Mouse (Mus musculus): ENCODE data around the gene Tmem25. TPM values are rescaled to one million over a fixed set of nuclear protein-coding genes. Genes with fewer than 3 reads are reported as not detected.
A peak's percentile ranks its signal among the peaks of the same experiment; 100 is the strongest.
"Not testable (repeated sequence)": the region's sequence is repeated elsewhere in the genome, so short reads cannot be mapped to it uniquely, and the experiment has no call there.

Tmem25 gene
- polyA plus RNA-seq, 1 experiment from 2014 or later = 2.5 TPM

DNA sequence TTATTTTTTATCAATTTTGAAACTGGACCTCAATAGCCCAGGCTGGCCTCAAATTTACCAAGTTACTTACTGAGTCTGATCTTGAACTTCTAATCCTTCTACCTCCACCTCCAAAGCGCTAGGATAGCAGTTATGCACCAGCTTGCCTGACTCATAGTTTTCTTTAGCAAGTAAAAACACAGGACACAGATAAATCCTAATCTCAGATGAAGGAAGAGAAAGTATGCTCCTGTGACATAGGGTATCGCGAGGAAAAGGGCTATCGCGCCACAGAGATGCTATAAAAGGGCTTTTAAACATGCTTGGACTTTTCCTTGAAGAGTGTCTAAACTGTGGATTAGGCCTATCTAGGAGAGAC, 26.7 kb downstream of the Tmem25 start:
- peaks cover 20% of the 10 kb centered on the region; the same call in 1 of the 2 replicates for H3K36me3 ChIP-seq
- no peaks in the 10 kb centered on the region for H3K27me3 ChIP-seq
- H3K4me1 ChIP-seq = peaks cover 8% of the 10 kb centered on the region
- no peak for ATAC-seq (ENCODE audit: insufficient number of reproducible peaks, low FRiP score, low TSS enrichment, low read depth)
- no peak overlapping the region for H3K9ac ChIP-seq
- WGBS = 22% methylated on average over 5 of the region's 5 CpGs
- no peak overlapping the region; the same call in 1 of the 2 replicates for H3K27ac ChIP-seq (replicated peaks)
- no peak overlapping the region for H3K4me2 ChIP-seq (replicated peaks)
- no peaks in the 10 kb centered on the region for H3K9me3 ChIP-seq (replicated peaks)
- peak overlapping the region; percentile 61; the same call in 1 of the 2 replicates for H3K4me3 ChIP-seq (replicated peaks)

DNA sequence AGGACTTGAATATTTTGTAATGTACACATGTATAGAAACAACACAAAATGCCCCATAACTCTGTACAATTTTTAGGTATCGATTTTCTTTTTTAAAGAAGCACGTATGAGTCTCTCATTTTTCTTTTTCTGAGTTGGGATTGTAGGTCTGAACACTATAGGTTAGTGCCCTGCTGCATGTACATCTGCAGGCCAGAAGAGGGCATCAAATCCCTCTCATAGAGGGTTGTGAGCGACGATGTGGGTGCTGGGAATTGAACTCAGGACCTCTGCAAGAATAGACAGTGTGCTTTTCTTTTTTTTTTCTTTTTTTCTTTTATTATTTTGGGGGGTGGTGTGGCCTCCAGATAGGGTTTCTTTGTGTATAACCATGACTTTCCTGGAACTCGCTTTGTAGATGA, 27.7 kb downstream of the Tmem25 start:
- ATAC-seq (ENCODE audit: insufficient number of reproducible peaks, low FRiP score, low TSS enrichment, low read depth) = no peak
- 84% methylated on average over 5 of the region's 5 CpGs for WGBS
- Histone ChIP-seq H3K9me3 (replicated peaks) (no peaks in the 10 kb centered on the region), H3K4me2 (replicated peaks) (no peak overlapping the region), H3K9ac (no peak overlapping the region), H3K27me3 (no peaks in the 10 kb centered on the region), H3K27ac (replicated peaks) (no peak overlapping the region), H3K36me3 (peaks cover 16% of the 10 kb centered on the region; the same call in 1 of the 2 replicates), H3K4me1 (peaks cover 8% of the 10 kb centered on the region), H3K4me3 (replicated peaks) (no peak overlapping the region)

DNA sequence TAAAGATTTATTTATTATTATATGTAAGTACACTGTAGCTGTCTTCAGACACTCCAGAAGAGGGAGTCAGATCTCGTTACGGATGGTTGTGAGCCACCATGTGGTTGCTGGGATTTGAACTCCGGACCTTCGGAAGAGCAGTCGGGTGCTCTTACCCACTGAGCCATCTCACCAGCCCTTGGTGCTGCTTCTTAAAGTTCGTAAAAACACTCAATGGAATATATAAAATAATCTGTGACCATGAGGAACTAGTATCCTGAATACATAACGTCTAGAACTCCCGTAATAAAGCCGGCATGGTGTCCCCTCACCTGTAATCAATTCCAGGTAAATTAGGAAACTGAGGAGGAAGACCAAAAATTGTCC, 31.1 kb downstream of the Tmem25 start:
- H3K9ac ChIP-seq; H3K9me3 ChIP-seq (replicated peaks); H3K27me3 ChIP-seq; H3K4me1 ChIP-seq; H3K36me3 ChIP-seq; ATAC-seq (ENCODE audit: insufficient number of reproducible peaks, low FRiP score, low TSS enrichment, low read depth): not testable (repeated sequence)
- WGBS = 31% methylated on average over 9 of the region's 9 CpGs
- H3K4me3 ChIP-seq (replicated peaks) = peak overlapping the region; percentile 98
- H3K4me2 ChIP-seq (replicated peaks) = peak overlapping the region; percentile 53
- peak overlapping the region; percentile 98; the same call in 1 of the 2 replicates for H3K27ac ChIP-seq (replicated peaks)

DNA sequence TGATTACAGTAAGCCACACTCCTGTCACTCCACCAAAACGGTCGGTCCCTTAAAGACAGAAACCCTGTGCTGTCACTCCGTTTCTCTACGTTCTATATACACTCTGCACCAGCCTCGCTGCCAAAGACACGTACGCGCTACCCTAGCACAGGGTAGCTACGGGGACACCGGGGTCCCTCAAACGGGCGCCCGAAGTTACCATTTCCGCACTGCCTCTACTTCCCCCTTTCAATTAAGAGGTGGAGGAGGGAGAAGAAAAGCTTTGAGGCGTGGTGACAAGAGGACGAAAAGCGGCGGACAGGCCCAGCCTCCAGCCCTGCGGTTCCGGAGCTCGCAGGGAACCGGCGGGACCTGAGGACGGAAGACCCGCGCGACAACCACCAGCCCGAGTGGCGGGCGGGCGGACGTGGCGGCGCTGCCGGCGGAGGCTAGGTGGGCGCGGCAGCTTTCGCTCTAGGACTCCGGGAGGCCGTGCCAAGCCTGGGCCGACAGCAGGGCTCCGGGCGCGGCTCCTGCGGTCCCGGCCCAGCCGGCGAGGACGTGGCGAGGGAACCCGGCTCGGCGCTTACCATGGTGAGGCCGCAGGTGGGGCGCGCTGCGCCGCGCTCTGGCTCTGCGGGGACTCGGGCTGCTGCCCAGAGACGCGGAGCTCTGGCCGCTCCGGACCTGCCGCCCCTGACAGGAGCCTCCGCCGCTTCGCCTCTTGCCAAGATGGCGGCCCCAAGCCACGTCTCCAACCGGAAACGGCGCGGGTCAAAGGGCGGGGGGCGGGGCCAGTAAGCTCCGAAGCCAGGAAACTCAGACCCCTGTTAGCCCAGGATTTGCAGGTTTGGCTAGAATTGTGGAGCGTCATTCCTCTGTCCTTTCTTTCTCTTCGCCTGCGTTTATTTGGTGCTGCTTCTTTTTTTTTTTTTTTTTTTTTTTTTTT, 31.7 kb downstream of the Tmem25 start, which contains the start of the genes Arcn1 and Ift46:
Arcn1 (minus strand) TSS at position 745 of the 928 bp plus-strand sequence.
Ift46 (plus strand) TSS at position 808 of the 928 bp plus-strand sequence.
- H3K9ac ChIP-seq = peak within 1 kb of the TSS; percentile 100
- peak within 1 kb of the TSS; percentile 53 for H3K4me2 ChIP-seq (replicated peaks)
- H3K27me3 ChIP-seq = no peaks in the 10 kb centered on the region
- peak; percentile 93 for ATAC-seq (ENCODE audit: insufficient number of reproducible peaks, low FRiP score, low TSS enrichment, low read depth)
- H3K36me3 ChIP-seq = no peaks in the 10 kb centered on the region
- peak within 1 kb of the TSS; percentile 98 for H3K27ac ChIP-seq (replicated peaks)
- WGBS = under 1% methylated on average over 82 of the region's 82 CpGs
- peaks cover 5% of the 10 kb centered on the region for H3K4me1 ChIP-seq
- no peaks in the 10 kb centered on the region for H3K9me3 ChIP-seq (replicated peaks)
- H3K4me3 ChIP-seq (replicated peaks) = peak within 1 kb of the TSS; percentile 98

DNA sequence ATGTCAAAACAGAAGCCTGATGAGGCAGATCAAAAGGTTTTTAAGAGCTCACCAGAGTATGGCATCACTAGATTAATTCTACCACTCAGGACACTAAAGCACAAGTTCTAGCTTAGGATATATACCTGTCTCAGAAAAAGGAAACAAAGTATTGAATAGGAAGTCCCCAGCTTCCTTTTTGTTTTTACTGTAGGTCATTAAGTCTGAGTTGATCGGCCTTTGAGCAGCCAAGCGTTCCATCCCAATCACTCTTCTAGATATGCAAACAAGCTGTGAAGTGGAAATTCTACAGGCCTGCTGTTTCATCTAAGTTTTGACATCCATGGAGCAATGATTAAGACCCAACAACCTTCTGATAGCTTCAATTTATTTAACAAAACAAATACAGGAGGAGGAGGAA, 38.2 kb downstream of the Tmem25 start:
- Histone ChIP-seq H3K27me3 (no peaks in the 10 kb centered on the region), H3K9me3 (replicated peaks) (no peaks in the 10 kb centered on the region), H3K36me3 (peaks cover 24% of the 10 kb centered on the region), H3K4me2 (replicated peaks) (no peak overlapping the region), H3K4me3 (replicated peaks) (no peak overlapping the region), H3K9ac (no peak overlapping the region), H3K4me1 (peaks cover 5% of the 10 kb centered on the region), H3K27ac (replicated peaks) (no peak overlapping the region)
- no peak for ATAC-seq (ENCODE audit: insufficient number of reproducible peaks, low FRiP score, low TSS enrichment, low read depth)
- WGBS = 87% methylated on average over 2 of the region's 2 CpGs

DNA sequence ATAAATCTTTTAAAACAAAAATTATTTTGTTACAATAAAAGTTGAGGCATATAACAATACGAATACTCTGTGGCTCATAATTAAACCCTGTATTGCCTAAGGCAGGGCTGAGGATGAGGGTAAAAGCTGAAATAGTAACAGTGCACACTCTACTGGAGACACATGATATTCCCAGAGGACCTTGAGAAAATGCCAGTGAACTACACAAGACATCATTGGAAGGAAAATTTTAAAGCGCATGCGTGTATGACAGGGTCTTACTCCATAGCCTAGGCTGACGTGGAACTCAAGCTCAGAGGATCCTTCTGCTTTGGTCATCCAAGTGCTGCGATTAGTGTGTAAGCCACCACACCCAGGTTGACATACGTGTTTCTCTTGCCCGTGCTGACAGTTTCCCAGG, 50.6 kb downstream of the Tmem25 start:
- 69% methylated on average over 7 of the region's 7 CpGs for WGBS
- H3K27ac ChIP-seq (replicated peaks) = no peak overlapping the region
- no peak overlapping the region for H3K4me2 ChIP-seq (replicated peaks)
- no peaks in the 10 kb centered on the region for H3K27me3 ChIP-seq
- H3K9ac ChIP-seq = no peak overlapping the region
- H3K36me3 ChIP-seq = peaks cover 87% of the 10 kb centered on the region
- no peaks in the 10 kb centered on the region for H3K4me1 ChIP-seq
- no peak; the same call in 1 of the 2 replicates for ATAC-seq (ENCODE audit: insufficient number of reproducible peaks, low FRiP score, low TSS enrichment, low read depth)
- no peaks in the 10 kb centered on the region for H3K9me3 ChIP-seq (replicated peaks)
- H3K4me3 ChIP-seq (replicated peaks) = no peak overlapping the region

DNA sequence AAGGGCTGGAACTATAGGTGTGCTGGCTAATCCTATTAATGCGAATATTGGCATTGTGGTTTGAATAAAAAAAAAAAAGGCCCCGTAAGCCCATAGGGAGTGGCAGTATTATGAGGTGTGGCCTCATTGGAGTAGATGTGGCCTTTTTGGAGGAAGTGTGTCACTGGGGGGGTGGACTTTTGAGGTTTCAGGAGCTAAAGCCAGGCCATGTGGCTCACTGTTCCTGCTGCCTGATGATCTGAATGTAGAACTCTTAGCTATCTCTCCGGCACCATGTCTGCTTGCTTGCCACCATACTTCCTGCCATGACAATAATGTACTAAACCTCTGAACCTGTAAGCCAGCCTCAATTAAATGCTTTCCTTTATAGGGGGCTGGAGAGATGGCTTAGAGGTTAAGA, 51.8 kb downstream of the Tmem25 start:
- no peak overlapping the region for H3K4me2 ChIP-seq (replicated peaks)
- WGBS = 94% methylated on average over 3 of the region's 3 CpGs
- H3K9me3 ChIP-seq (replicated peaks) = no peaks in the 10 kb centered on the region
- no peak overlapping the region for H3K9ac ChIP-seq
- ATAC-seq (ENCODE audit: insufficient number of reproducible peaks, low FRiP score, low TSS enrichment, low read depth) = no peak
- no peaks in the 10 kb centered on the region for H3K4me1 ChIP-seq
- no peak overlapping the region for H3K4me3 ChIP-seq (replicated peaks)
- no peak overlapping the region for H3K27ac ChIP-seq (replicated peaks)
- no peaks in the 10 kb centered on the region for H3K27me3 ChIP-seq
- peaks cover 88% of the 10 kb centered on the region for H3K36me3 ChIP-seq

DNA sequence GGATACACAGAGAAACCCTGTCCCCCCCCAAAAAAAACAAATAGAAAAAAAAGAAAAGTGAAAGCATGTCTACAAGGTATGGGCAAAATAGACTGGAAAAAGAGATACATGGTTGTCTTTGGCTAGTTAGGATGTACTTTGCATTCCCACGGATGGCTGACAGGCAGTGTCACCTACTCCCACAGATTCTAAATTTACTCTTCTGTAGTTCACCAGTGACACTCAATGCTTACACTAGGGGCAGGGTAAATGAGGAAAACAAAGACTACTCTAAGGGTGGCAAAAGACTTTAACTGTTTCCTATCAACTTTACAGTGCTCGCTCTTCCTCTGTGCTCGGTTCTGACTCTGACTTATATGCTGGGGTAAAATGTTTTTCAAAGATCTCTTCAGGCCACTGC, 52.4 kb downstream of the Tmem25 start:
- WGBS = 82% methylated on average over 3 of the region's 3 CpGs
- H3K4me2 ChIP-seq (replicated peaks) = no peak overlapping the region
- H3K9me3 ChIP-seq (replicated peaks) = no peaks in the 10 kb centered on the region
- H3K27ac ChIP-seq (replicated peaks) = no peak overlapping the region
- H3K27me3 ChIP-seq = no peaks in the 10 kb centered on the region
- H3K4me1 ChIP-seq = no peaks in the 10 kb centered on the region
- H3K36me3 ChIP-seq = peaks cover 85% of the 10 kb centered on the region
- H3K9ac ChIP-seq = no peak overlapping the region
- no peak for ATAC-seq (ENCODE audit: insufficient number of reproducible peaks, low FRiP score, low TSS enrichment, low read depth)
- H3K4me3 ChIP-seq (replicated peaks) = no peak overlapping the region

DNA sequence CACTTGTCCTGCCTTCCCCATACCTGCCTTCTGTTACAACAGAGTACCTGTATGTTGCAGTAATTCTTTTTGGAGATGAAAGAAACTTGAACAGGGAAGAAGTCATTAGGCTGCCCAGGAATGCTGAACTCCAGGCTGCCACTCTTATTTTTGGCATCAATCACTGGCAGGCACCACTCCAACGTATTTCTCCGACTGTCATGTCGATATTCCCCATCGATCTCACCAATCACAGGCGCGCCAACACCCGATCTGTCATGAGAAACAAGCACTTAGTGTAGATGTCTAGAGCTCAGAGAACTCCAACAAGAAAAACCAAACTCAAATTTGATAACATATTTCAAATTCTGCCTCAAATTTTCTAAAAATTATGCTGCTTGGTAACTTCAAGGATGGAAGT, 53.7 kb downstream of the Tmem25 start:
- Histone ChIP-seq H3K4me1 (no peaks in the 10 kb centered on the region), H3K9ac (no peak overlapping the region), H3K27me3 (no peaks in the 10 kb centered on the region), H3K9me3 (replicated peaks) (no peaks in the 10 kb centered on the region), H3K27ac (replicated peaks) (no peak overlapping the region), H3K36me3 (peaks cover 75% of the 10 kb centered on the region), H3K4me2 (replicated peaks) (no peak overlapping the region), H3K4me3 (replicated peaks) (no peak overlapping the region)
- WGBS = 93% methylated on average over 7 of the region's 7 CpGs
- ATAC-seq (ENCODE audit: insufficient number of reproducible peaks, low FRiP score, low TSS enrichment, low read depth) = no peak

Other genes with a start within 250 kb of the Tmem25 start
- gene Cxcr5, start 237.4 kb downstream of the Tmem25 start, polyA plus RNA-seq (2015; fragmentation: Nextera tagmentation; extraction: Ambion mirVana) = 0.29 and 0.49 TPM in 2 replicates
- 15.3 and 19.7 TPM in 2 replicates for gene Ddx6, start 194.4 kb downstream of the Tmem25 start, polyA plus RNA-seq (2015; fragmentation: Nextera tagmentation; extraction: Ambion mirVana)
- not detected in 2 replicates for gene Treh, start 126.1 kb downstream of the Tmem25 start, polyA plus RNA-seq (2015; fragmentation: Nextera tagmentation; extraction: Ambion mirVana)
- gene Phldb1, start 64.1 kb downstream of the Tmem25 start, polyA plus RNA-seq (2015; fragmentation: Nextera tagmentation; extraction: Ambion mirVana) = 38.6 and 39.0 TPM in 2 replicates
- 191 and 195 TPM in 2 replicates for gene Arcn1, start 31.5 kb downstream of the Tmem25 start, polyA plus RNA-seq (2015; fragmentation: Nextera tagmentation; extraction: Ambion mirVana)
- 107 and 125 TPM in 2 replicates for gene Ift46, start 31.4 kb downstream of the Tmem25 start, polyA plus RNA-seq (2015; fragmentation: Nextera tagmentation; extraction: Ambion mirVana)
- gene Ttc36, start 3.8 kb upstream of the Tmem25 start, polyA plus RNA-seq (2015; fragmentation: Nextera tagmentation; extraction: Ambion mirVana) = 0.31 TPM in 1 of 2 replicates, not detected in the other
- 15.6 and 17.7 TPM in 2 replicates for gene Kmt2a, start 82.0 kb upstream of the Tmem25 start, polyA plus RNA-seq (2015; fragmentation: Nextera tagmentation; extraction: Ambion mirVana)
- gene Atp5l, start 121.4 kb upstream of the Tmem25 start, polyA plus RNA-seq (2015; fragmentation: Nextera tagmentation; extraction: Ambion mirVana) = 655 and 705 TPM in 2 replicates
- 23.6 and 25.7 TPM in 2 replicates for gene Ube4a, start 166.3 kb upstream of the Tmem25 start, polyA plus RNA-seq (2015; fragmentation: Nextera tagmentation; extraction: Ambion mirVana)
- gene Cd3g, start 181.1 kb upstream of the Tmem25 start, polyA plus RNA-seq (2015; fragmentation: Nextera tagmentation; extraction: Ambion mirVana) = 0.29 and 0.33 TPM in 2 replicates
- gene Cd3d, start 182.5 kb upstream of the Tmem25 start, polyA plus RNA-seq (2015; fragmentation: Nextera tagmentation; extraction: Ambion mirVana) = not detected in 2 replicates
- 0.11 and 0.23 TPM in 2 replicates for gene Cd3e, start 210.3 kb upstream of the Tmem25 start, polyA plus RNA-seq (2015; fragmentation: Nextera tagmentation; extraction: Ambion mirVana)
- 28.1 and 35.4 TPM in 2 replicates for gene Mpzl2, start 240.5 kb upstream of the Tmem25 start, polyA plus RNA-seq (2015; fragmentation: Nextera tagmentation; extraction: Ambion mirVana)